Mouse (Mus musculus): ENCODE results near the gene Il13. TPM values are rescaled to one million over a fixed set of nuclear protein-coding genes. Genes with fewer than 3 reads are reported as not detected.

The Il13 gene
- 2.1 TPM in 1 of 2 replicates, not detected in the other for total RNA-seq (2017)

DNA sequence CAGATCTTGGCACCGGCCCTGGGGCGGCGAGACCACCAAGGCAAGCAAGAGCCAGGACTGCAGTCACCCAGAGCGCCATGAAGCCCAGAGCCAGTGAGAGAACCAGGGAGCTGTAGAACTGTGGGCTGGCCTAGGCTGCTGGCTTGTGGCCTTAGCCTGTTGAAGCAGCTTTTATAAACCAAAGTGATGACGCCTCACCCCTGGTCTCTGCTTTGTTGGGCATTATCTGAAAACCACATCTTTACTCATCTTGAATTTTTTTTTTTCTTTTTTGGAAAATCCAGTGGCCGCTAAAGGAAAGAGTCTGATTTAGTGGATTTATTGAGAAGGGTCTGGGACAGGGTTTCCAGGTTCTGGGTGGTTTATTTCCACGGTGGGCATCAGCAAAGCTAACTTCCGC is at the start of gene Il13:
Gene Il13 (minus strand): TSS at position 147 of the 400 bp plus-strand sequence.
- ATAC-seq (replicated peaks; ENCODE audit: low read depth, poor library complexity, severe bottlenecking): no peak

DNA sequence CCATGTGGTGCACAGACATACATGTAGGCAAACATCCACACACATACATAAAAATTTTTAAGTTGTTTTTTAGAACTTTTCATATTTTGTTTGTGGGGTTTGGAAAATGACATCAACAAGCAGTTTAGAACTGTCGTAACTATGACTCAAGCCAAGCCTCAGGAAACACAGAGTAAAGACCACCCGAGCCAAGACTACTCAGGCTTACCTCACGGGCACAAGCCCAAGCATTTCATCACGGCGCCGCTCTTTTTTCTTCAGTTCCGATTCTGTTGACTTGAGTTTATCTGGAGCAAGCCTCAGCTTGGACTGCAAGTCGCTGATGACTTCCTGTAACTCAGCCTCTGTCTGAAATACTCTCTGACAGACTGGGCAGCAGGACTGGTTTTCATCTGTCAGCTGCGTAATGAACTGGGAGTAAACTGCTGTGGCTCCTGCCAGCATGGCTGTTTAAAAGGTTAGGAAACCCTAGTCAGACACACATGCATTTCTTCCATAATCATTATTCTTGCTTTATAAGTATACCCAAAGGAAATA is 48.6 kb upstream of the Il13 start:
- no peak for ATAC-seq (replicated peaks; ENCODE audit: low read depth, poor library complexity, severe bottlenecking)

DNA sequence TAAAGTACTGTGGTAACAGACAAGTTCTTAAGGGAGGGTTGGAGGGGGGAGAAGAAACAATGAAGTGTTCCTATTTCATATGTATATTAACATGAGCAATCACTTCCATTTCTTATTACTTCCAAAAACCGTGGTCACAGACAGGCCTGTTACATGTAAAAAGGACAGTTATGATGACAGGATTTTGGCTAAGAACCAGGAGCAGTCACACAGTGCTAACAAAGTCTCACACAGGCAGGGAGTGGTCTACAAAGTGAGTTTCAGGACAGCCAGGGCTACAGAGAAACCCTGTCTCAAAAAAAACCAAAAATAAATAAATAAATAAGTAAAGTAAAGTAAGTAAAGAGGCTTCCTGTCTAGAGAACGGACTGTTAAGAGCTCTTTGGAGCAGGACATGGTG is 47.7 kb upstream of the Il13 start:
- ATAC-seq (replicated peaks; ENCODE audit: low read depth, poor library complexity, severe bottlenecking): no peak

DNA sequence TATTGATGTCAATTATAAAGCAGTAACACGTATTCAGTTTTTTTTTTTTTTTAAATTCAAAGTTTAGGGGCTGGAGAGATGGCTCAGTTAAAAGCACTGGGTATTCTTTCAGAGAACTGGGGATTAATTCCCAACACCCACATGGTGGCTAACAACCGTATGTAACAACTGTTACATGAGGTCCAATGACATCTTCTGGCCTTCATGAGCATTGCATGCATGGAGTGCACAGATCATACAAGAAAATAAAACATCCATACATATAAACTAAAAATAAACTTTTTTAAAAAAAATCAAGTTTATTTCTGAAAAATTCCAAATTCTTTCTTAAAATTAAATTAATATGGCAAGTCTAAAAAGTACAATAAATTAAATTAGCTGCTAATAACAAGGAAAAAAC is 47.2 kb upstream of the Il13 start:
- no peak for ATAC-seq (replicated peaks; ENCODE audit: low read depth, poor library complexity, severe bottlenecking)

DNA sequence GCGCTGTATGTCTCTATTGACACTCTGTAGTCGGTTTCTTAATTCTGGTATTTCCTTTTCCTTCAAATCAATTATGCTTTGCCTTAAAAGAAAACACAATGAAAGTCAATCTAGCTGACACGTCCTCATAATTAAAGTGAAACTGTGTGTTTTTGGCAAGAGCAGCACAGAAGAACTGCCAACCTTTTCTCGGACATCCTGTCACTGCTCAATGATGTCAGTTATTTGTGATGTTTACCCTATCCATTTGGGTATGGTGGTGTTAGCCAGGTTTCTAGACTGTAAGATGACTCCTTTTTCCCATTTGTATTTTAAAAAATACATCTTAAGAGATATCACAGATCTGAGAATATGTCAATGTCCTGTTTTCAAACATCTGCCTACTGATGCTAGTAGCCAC is 45.6 kb upstream of the Il13 start:
- ATAC-seq (replicated peaks; ENCODE audit: low read depth, poor library complexity, severe bottlenecking): no peak

DNA sequence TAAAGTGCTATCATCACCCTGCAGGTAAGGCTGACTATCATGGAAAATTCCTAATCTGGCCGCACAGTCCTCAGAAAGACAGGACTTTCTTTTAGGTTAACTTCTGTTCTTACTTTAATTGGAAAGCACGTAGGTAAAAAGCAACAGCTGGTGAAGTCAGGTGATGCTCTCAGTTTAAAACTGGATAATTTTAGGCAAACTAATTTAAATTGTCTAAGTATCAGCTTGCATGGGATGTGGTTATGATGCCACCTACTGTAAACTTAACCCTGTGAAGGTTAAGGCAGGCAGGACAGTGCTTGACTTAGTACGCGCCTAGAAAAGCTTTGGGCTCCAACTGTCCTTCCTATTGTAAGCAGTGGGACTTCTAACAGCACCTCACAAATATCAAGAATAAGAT is 36.9 kb upstream of the Il13 start:
- no peak for ATAC-seq (replicated peaks; ENCODE audit: low read depth, poor library complexity, severe bottlenecking)

DNA sequence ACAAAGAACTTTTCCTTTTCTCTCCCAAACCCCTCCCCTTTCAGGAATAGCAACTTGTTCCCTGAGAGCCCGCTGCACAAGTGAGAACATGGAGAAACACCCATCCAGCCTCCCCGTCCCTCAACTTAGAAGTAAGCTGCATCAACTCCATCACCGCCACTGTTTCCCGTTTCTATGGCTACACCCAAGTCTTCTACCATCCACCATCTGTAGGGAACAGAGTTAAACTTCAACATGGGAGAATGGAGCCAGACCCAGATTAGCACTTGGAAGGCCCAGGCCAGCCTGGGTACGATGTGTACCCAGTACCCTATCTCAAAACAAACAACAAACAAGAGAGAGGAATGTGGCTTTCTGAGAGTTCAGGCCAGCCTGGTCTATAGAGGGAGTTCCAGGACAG is 29.6 kb upstream of the Il13 start:
- ATAC-seq (replicated peaks; ENCODE audit: low read depth, poor library complexity, severe bottlenecking): no peak

DNA sequence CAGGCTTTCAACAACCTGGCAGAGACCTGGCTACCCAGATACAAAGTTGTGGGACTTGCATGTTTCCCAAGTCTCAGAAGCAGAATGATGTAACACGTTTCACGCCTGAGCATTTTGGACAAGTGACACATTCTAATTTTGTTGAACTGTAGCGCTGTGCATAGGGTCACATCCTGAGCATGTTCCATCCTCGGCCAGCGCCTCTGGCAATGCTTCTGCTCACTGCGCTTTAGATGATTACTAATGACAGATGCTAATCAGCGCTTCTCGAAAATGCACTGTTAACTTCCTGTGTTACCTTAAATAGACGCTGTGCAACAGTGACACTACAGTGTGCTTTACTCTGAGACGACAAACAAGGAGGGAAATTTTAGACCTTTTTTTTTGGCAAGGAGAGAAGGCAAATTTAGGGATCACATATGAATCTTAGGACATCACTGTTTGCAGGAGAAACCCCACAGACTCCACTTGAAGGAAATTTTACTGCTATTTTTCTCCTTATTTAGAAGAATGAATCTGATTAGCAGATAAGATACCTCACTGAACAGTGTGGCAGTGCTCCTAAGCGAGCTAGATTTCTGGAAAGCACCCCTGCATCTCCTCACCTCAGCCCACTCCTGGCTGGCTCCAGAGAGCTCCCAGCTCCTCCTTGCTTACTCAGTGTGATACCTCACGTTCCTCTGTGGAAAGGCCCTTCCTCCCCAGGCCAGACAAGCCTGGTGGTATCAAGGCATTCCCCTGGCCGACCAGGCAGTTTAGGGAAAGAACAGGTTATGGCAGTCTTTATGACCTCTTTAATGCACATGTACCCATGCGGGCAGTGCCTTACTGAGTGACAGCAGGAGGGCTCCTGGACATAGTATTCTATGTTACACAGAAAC is 28.5 kb upstream of the Il13 start:
- ATAC-seq (replicated peaks; ENCODE audit: low read depth, poor library complexity, severe bottlenecking): 0 out of 2 replicates have a peak, but pooled peaks have one; percentile 25

DNA sequence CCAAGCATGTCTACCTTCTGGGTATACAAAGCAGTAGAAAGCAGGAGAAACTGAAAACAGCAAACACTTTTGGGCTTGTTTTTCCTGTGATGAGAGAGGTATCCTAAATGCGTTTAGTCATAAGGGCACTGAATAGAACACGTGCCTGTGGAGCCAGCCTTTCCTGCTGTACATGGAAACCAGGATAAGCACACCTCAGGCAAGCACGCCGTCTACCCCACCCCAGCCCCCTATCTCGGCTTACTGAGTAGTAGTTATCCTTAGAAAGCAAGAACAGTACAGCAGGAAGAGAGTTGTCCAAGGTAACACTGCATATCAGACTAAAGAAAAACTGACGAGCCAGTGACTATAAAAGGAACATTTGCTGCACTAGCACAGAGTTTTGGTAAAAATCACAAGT is 23.3 kb upstream of the Il13 start:
- ATAC-seq (replicated peaks; ENCODE audit: low read depth, poor library complexity, severe bottlenecking): no peak

DNA sequence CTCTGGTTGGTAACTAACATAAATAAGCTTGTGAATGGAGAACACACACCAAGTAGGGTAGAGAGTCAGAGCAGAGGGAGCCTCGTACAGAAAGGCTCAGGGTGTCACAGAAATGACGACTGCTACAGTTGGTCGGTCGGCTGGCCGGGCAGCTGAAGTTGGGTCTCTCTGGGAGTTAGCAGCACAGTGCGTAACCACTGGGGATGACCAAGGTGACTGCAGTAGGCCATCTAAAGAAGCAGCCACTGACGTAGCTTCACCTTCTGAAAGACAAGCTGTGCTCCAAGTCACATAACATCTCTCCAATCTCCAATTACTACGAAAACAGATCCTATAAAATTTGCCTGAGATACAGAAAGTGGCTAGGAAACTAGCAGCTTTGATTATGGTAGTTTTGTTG is 22.9 kb upstream of the Il13 start:
- no peak for ATAC-seq (replicated peaks; ENCODE audit: low read depth, poor library complexity, severe bottlenecking)

DNA sequence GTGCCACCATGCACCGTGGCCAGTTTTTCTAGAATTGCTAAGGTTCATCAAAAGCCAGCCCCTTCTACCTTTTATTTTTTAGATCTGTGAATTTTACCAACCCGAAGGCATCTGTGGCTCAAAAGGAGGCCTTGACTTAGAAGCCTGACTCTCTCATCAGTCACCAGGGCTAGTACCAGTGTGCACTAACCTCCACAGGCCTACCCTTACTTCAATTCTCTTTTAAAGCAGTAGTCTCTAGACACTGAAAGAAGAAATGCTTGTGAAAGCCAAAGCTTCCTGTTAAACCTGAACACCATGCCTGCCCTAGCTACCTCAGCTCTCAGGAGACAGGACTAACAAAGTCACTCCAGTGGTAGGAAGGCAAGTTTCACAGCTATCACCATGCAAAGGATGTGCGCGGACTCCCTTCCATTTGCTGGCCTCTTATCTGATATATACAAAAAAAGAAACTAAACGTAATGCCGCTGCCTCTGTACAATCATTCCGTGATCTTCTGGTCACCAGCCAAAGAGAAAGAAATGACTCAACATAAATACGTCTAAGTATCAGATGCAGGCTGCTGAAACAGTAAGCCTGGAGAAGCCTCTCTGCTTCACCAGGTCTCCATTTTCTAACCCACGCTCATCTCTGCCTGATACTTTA is 22.2 kb upstream of the Il13 start:
- peak; percentile 57 for ATAC-seq (replicated peaks; ENCODE audit: low read depth, poor library complexity, severe bottlenecking)

DNA sequence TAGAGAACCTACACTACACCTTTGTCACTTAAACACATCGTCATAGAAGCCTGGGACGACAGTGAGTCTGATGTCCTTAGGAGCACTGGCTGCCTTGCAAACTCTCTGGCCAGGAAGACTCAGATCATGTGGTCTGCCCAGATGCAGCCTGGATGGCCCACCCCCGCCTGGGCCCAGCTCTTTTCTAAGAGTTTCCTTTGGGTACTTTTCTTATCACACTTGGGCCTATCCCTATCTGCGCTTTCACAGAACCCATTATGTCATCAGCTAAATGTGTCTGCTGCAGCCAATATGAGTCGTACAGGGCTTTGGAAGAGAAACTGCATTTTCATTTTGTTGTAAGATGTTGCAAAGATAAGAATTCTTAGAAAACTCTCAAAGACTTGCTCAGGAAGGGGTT is 20.5 kb upstream of the Il13 start:
- peak; percentile 77 for ATAC-seq (replicated peaks; ENCODE audit: low read depth, poor library complexity, severe bottlenecking)

DNA sequence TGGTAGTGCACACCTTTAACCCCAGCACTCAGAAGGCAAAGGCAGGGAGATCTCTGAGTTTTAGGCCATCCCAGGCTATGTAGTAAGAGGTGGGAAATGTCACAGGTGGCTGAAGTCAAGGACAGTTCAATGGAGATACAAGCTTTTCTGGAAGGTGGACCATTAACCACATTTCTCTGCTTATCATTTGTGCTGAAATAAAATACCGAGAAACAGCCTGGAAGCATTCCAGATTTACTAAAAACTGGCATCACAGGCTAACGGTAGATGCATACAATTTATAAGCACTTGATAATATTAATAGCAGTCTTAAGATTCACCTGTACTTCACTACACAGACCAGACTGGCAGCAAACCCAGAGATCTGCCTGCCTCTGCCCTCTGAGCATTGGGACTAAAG is 17.9 kb upstream of the Il13 start:
- no peak for ATAC-seq (replicated peaks; ENCODE audit: low read depth, poor library complexity, severe bottlenecking)

DNA sequence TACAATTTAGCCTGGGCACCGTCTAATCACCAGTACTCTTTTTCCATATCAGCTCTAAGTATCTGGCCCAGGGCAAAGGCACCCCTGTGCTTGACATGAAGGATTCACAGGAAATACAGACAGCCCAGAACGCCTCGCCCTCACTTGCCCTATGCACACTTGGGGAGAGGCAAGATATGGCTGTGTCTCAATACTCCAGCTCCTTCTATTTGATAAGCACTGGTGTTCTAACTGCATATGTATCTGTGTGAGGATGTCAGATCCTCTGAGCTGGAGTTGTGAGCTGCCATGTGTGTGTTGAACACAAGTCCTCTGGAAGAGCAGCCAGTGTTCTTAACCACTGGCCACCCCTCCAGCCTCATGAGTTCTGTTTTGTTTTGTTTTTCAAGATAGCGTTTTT is 16.9 kb upstream of the Il13 start:
- ATAC-seq (replicated peaks; ENCODE audit: low read depth, poor library complexity, severe bottlenecking): no peak

DNA sequence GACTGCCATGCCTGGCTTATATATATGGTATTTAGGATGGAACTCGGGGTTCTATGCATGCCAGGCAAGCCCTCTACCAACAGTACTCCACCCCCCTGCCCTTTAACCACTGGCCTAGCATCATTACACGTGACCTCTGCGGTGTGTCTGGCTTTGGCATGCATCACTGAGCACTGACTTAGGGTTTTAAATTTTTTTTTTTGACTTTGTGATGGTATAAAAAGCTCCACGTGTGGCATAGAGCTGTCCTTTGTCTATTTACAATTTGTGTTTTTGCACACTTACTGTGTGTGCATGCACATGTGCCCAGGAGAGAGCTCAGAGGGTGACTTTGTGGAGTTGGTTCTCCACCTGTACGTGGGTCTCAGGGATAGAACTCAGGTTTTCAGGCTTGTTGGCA is 9.5 kb upstream of the Il13 start:
- no peak for ATAC-seq (replicated peaks; ENCODE audit: low read depth, poor library complexity, severe bottlenecking)

DNA sequence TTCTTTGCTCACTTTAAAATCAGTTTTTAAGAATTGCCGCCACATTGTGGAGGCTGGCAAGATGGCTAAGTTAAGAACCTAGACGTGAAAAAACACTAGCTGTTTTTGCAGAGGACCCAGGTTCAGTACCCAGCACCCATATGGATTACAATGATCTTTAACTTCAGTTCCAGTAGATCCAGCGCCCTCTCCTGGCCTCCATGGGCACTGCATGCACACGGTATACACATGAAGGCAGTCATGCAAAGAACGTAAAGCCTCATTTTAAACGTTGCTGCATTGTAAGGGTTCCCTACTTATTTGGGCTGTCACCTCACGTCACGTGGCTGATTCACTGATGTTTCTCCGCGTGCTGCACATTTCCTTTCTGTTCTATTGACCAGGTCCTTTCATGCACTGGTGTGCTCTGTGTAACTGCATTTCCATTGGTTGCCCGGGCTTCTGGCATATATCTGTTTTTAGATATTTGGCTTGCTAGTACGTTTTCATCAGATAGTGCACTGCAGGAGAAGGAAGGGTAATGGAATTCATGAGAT is 8.3 kb upstream of the Il13 start:
- no peak for ATAC-seq (replicated peaks; ENCODE audit: low read depth, poor library complexity, severe bottlenecking)

DNA sequence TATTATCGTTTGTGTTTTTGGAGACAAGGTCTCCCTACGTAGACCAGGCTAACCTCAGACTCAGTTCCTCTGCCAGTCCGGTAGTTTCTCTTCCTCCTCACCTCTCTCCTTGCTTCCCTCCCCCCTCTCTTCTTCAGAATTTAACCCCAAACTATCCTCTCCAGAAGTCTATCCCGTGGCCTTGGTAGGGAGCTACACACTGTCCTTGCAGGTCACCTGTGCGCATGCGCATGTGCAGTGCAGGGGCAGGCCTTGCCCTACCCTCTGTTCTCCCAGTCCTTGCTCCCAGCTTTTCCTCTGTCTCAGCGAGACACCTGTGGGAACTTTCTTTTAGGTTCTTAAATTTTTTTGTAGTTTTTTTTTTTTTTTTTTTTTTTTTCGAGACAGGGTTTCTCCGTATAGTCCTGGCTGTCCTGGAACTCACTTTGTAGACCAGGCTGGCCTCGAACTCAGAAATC is 3.3 kb upstream of the Il13 start:
- no peak for ATAC-seq (replicated peaks; ENCODE audit: low read depth, poor library complexity, severe bottlenecking)

DNA sequence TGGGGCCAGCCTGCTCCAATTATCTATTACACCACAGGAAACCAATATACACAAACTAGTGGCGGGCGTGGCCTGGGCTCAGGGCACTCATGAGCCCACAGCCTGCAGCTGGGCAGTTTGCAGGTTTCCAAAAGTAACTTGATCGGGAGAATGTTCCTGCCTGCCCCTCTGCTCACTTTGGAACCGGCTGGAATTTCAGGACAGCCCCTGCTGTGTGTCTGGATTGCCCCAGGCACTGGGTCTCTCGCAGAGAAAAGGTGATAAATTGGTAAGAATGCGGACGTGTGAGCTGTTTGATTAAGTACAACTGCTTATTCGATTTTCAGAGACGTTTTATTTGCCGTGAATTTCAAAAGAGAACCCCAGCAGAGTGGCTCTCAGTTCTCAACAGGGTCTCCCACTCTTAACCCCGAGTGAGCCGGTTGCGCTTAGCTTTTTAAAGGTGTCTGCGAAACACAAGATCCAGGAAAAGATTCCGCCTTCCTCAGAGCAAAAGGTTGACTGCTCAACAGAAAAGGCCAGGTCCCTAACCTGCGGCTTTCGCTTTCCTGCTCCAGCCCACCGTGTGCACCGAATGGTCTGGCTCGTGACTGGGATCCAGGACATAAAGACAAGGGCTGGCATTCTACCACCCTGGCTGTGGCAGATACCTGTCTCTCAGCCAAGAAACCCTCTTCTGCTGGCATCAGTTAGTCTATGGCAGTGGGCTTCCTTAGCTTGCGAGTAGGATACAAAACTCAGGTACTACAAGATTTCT is 2.7 kb upstream of the Il13 start:
- no peak for ATAC-seq (replicated peaks; ENCODE audit: low read depth, poor library complexity, severe bottlenecking)

DNA sequence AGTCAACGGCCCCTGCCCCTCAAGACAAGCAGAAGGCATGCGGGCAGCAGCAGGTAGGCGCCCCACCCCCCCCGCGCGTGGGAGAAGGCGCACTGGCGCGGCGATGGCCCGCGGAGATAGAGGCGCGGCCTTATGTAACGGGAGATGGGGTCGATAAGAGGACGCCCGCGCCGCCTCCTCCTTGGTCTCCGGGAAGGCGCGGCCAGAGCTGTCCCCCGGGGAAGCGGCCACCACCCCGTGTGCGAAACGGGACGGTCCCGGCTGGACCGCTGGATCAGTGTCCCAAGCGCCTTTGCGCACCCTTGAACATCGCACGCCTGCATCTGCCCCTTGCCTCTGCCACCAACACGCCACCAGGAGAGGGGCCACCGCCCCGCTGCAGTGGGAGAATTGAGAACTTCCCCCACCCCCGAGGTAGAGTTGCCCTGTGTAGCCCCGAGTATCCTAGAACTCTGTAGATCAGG is 1.7 kb upstream of the Il13 start:
- no peak for ATAC-seq (replicated peaks; ENCODE audit: low read depth, poor library complexity, severe bottlenecking)

DNA sequence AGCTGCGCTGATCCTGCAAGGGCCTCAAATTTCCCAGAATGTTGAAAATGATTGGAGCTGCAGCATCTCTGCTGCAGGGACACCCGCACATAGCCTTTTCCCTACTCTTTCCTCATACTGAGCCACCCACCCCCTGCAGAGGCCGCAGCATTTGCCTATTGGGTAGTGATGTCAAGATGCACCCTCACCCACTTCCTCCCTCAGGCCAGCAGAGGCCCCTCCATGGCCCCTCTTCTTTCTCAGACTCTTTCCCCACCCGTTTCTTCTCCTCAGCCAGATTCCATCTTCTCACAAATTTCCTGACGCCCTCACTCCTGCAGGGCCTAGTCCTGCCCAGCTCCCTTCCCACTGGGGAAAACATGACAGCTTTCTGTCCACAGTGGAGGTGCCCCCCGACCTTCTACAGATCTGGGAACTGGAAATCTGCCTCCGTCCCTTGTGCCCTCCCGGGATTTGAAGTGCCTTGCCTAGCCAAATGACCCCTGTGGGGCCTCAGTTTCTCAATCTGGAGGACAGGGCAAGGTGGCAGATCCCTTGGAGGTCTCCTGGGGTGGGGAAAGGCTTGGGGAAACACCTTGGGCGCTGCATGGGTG is 1.2 kb upstream of the Il13 start:
- ATAC-seq (replicated peaks; ENCODE audit: low read depth, poor library complexity, severe bottlenecking): no peak
